ENCODE assay signal across 8 mouse cellular contexts in genomic region chrX:9662391-9663111, GRCm38 (mm10). TPM values are rescaled to one million over a fixed set of nuclear protein-coding genes. Genes with fewer than 3 reads are reported as not detected.
DNase-seq lines count a peak whose midpoint lies in the region; ATAC-seq and TF ChIP-seq lines count a peak whose summit lies in the region.

Gene Dynlt3, minus strand, starts transcription at chrX:9663003.

- WGBS in forebrain, embryonic 13.5 days: 12% methylated on average over 29 of the region's 30 CpGs
- WGBS in large intestine, adult 2 months: 8% methylated on average over 30 of the region's 30 CpGs
- WGBS in lung, adult 2 months: 20% methylated on average over 30 of the region's 30 CpGs

- H3K9me3 ChIP-seq in ES-Bruce4 (replicated peaks; ENCODE audit: control insufficient read depth, insufficient read depth, low read length, poor library complexity, severe bottlenecking): no peaks in the 10 kb centered on the region
- no peaks in the 10 kb centered on the region for H3K9me3 ChIP-seq in forebrain, embryonic 13.5 days (replicated peaks)

- intact Hi-C loops in heart, postnatal 10 days (cut with DNase I): no loop called here

- H3K4me2 ChIP-seq in forebrain, embryonic 13.5 days: peak within 1 kb of the TSS; percentile 58

- H3K27ac ChIP-seq in ES-Bruce4 (ENCODE audit: insufficient read depth, low read length): 0 out of 2 replicates have a peak within 1 kb of the TSS, but pooled peaks have one; percentile 13
- H3K27ac ChIP-seq in forebrain, embryonic 13.5 days: peak within 1 kb of the TSS; percentile 77

- H3K4me3 ChIP-seq in ES-Bruce4 (ENCODE audit: low read depth, low read length): peak within 1 kb of the TSS; percentile 51
- H3K4me3 ChIP-seq in forebrain, embryonic 13.5 days: peak within 1 kb of the TSS; percentile 48
- peak within 1 kb of the TSS; percentile 74 for H3K4me3 ChIP-seq in lung, adult 2 months (replicated peaks; ENCODE audit: extremely low read depth, low read depth, low read length)

- no peak for TF ChIP-seq EP300 in ES-Bruce4 (IDR thresholded peaks at IDR 0.05; ENCODE audit: insufficient read depth, low read depth, low read length)

- no peaks in the 10 kb centered on the region for H3K4me1 ChIP-seq in ES-Bruce4 (ENCODE audit: control insufficient read depth, insufficient read depth, low read length)
- H3K4me1 ChIP-seq in forebrain, embryonic 13.5 days: no peaks in the 10 kb centered on the region
- no peaks in the 10 kb centered on the region; the same call in 1 of the 2 replicates for H3K4me1 ChIP-seq in lung, adult 2 months (ENCODE audit: control insufficient read depth, insufficient read depth, low read length)

- H3K9ac ChIP-seq in ES-Bruce4 (ENCODE audit: low read depth, poor library complexity, severe bottlenecking): peak within 1 kb of the TSS; percentile 62
- peak within 1 kb of the TSS; percentile 67 for H3K9ac ChIP-seq in forebrain, embryonic 13.5 days

- TF ChIP-seq CTCF in ES-Bruce4 (IDR thresholded peaks at IDR 0.05; ENCODE audit: low read depth, low read length): no peak
- TF ChIP-seq CTCF in lung, adult 2 months (IDR thresholded peaks at IDR 0.05; ENCODE audit: insufficient read depth, low read length): no peak

- H3K36me3 ChIP-seq in ES-Bruce4 (ENCODE audit: control insufficient read depth, insufficient read depth, low read length, poor library complexity, severe bottlenecking): no peaks in the 10 kb centered on the region
- no peaks in the 10 kb centered on the region for H3K36me3 ChIP-seq in forebrain, embryonic 13.5 days (ENCODE audit: poor library complexity, severe bottlenecking)

- peak; percentile 70 for DNase-seq in c-Kit-positive CD71-positive TER-119-positive erythroid progenitor cells, embryonic 14.5 days (ENCODE audit: low spot score)
- peak; percentile 82 for DNase-seq in heart, postnatal 10 days
- peak; percentile 33 for DNase-seq in large intestine, adult 2 months (ENCODE audit: low read depth, low spot score)
- peak; percentile 68 for DNase-seq in lung, adult 2 months
- DNase-seq in thymus, adult 18-20 months: peak; percentile 60 to 74

- no peak for TF ChIP-seq POLR2A in ES-Bruce4 (IDR thresholded peaks at IDR 0.05; ENCODE audit: insufficient read depth, low read length)
- peak; percentile 51; the same call in 1 of the 2 replicates for TF ChIP-seq POLR2A in lung, adult 2 months (IDR thresholded peaks at IDR 0.05; ENCODE audit: borderline replicate concordance, extremely low read depth, low read depth, low read length)

- peak; percentile 99 for ATAC-seq in forebrain, embryonic 13.5 days
- ATAC-seq in neutrophil, adult 5-6 weeks (ENCODE audit: extremely low read depth, insufficient number of reproducible peaks, low FRiP score, poor library complexity, severe bottlenecking): peak; percentile 97

- H3K27me3 ChIP-seq in ES-Bruce4 (ENCODE audit: control insufficient read depth, insufficient read depth, low read length, poor library complexity, severe bottlenecking): no peaks in the 10 kb centered on the region
- no peaks in the 10 kb centered on the region for H3K27me3 ChIP-seq in forebrain, embryonic 13.5 days

RNA-seq across cellular contexts. Expression of gene Dynlt3, which starts in this region (rescaled TPM):
- 50.2 and 62.4 TPM in 2 replicates for polyA plus RNA-seq in ES-Bruce4 (2011; ENCODE audit: insufficient read depth, insufficient read length, low read depth, missing spikeins)
- polyA plus RNA-seq in forebrain, embryonic 13.5 days (2015; fragmentation: Nextera tagmentation; extraction: Ambion mirVana): 28.3 and 31.0 TPM in 2 replicates
- total RNA-seq in heart, postnatal 10 days (2021): 10 to 100 TPM; 58.9 to 69.0 TPM
- polyA plus RNA-seq in large intestine, adult 2 months (2012; rRNA removed): 9.3 and 17.9 TPM in 2 replicates
- polyA plus RNA-seq in lung, adult 2 months (2012; rRNA removed): 15.1 and 53.7 TPM in 2 replicates
- total RNA-seq in neutrophil, adult 5-6 weeks (2017): 68.6 and 71.1 TPM in 2 replicates

Comparison
In these comparisons a context has a peak if more than half of its experiments do, and no peak if none do; other contexts are left out.
1. Peak in every context shown above with its lines: DNase-seq, ATAC-seq, H3K4me3 ChIP-seq and H3K27ac ChIP-seq.